Mouse (Mus musculus) megakaryocyte progenitor cell, adult 5-6 weeks (primary cell): ENCODE measurements around the gene Slc26a10. TPM values are rescaled to one million over a fixed set of nuclear protein-coding genes. Genes with fewer than 3 reads are reported as not detected.

Source experiments
- ATAC-seq: replicated peaks from 2 replicates; pipeline ENCODE4 v1.8.0; 2016; ENCODE audit warnings: mild to moderate bottlenecking, moderate TSS enrichment, inconsistent platforms; ENCODE audit not compliant: poor library complexity
- total RNA-seq, 2 experiments: library from RNA; stranded (forward) in 1 of 2; stranded (reverse) in 1 of 2; fragments of 157-497, 149-512 nt in 1 of 2; fragments of 200-1000 nt in 1 of 2; gene quantifications; 2 replicates each; pipeline versions ENCODE4 v1.2.3 to v1.2.4; 2015 to 2017

The Slc26a10 gene
- total RNA-seq, 2 experiments from 2014 or later: 0.87 TPM; not detected in 1

- ATAC-seq: no peak
Measured at GRCm38 (mm10) chr10:127185101-127185500, 4.7 kb upstream of the Slc26a10 start.

GRCm38 (mm10) chr10:127183759-127184158, 3.3 kb upstream of the Slc26a10 start:
- peak; percentile 23 for ATAC-seq

- no peak for ATAC-seq
Measured at GRCm38 (mm10) chr10:127182624-127183023, 2.2 kb upstream of the Slc26a10 start.

- no peak for ATAC-seq
Measured at GRCm38 (mm10) chr10:127181566-127181965, 1.1 kb upstream of the Slc26a10 start.

DNA sequence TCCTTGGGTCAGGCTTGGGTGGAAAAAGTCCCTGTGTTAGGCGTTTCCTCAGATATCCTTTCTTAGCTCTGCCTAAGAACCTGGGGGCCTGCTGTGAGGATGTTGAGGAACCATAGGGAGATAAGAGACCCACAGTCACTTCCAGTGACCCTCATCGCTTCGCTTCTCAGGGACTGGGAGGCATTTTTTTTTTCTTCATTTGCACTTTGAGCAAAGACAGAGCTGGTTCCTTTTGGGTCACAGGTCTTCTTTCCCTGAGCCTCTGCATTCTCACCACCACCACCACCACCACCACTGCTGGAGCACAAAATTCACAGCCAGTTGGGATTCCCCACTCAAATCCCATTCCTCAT, 226 bp upstream of the Slc26a10 start:
- ATAC-seq: no peak

DNA sequence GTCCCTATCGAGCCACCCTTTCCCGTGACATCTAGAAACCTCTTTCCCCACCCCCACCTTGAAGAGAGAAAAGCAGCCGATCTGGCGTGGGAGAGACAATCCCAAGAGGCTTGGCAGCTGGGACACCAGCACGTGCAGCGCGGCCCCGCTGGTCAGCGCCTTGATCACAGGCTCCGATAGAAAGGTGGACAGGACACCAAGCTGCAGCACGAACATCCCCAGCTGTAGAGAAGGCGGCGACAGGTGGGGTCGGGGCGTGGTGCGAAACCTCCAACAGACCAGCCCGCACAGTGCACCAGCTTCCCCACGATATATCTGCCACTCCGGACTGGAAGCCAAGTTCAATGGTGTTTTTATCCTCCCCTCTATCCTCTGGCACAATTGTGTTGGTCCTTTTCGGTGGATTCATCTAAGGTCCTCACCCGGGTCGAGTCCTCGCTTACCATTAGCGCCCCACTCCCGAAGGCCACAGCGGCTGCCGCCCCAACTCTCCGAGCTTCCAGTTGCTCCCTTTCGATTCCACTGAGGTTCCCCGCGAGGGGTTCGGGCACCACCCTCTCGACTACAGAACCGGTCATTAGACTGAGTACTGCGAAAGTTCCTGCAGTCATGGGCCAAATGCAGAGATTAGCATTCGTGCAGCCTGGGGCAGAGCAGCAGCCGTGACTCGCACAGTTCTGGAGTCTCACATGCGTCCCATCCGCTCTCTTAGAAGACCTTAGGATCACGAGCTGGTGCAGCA, 2.0 kb downstream of the Slc26a10 start:
- peak; percentile 13; the same call in 1 of the 2 replicates for ATAC-seq

DNA sequence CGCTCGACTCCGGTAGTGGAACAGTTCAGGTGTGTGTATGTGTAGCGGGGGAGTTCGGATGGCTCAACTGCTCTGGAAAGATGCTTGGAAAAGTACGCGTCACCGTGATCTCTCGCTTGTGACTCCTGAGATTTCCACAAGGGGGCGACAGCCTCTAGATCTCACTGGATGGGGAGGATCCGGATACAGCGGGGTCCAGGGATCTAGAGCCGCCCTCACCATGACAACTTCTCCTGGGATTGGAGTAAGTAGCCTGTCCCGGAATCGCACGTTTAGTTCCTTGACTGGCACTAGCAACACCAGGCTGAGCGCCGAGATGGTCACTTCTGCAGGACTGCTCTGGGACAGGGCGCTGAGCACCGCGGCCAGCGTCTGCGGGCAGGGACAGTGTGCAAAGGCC, 2.7 kb downstream of the Slc26a10 start:
- ATAC-seq: peak; percentile 77

GRCm38 (mm10) chr10:127177235-127177634, 3.2 kb downstream of the Slc26a10 start:
- ATAC-seq: no peak

GRCm38 (mm10) chr10:127176756-127177155, 3.7 kb downstream of the Slc26a10 start:
- no peak for ATAC-seq

DNA sequence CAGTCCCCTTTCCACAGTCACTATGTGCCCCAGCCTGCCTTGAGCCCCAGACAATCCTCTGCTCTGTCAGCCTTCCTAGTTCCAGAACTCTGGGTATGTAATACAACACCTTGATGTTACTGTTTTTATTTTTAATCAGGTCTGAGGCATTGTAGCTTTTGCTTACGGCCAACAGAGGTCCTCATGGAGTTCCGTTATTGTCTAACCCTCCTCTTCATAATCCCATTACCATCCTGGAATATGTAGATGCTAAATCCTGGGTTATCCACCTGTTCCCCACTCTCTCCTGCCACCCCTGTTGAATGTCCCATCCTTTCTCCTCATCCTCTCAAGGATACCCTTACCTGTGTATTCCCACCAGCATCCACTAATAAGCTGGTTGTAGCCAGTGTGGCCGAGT, 4.2 kb downstream of the Slc26a10 start:
- no peak for ATAC-seq

DNA sequence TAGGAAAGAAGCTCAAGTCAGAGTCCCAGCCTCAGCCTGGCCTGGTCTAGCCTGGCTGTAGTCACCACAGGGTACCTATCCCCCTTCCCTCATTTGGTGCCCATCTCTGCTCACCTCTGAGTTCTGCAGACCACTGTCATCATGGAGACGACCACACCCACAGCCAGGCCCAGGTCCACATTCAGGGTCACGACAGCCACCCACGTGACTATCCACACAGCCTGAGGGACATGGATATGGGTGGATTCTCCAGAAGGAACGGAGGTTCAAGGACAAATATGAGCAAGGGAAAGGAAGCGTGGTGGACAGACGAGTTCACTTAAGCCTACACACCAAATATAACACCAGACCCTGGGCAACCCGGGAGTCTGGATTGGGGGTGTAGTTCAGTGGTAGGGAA, 6.3 kb downstream of the Slc26a10 start:
- ATAC-seq: no peak

DNA sequence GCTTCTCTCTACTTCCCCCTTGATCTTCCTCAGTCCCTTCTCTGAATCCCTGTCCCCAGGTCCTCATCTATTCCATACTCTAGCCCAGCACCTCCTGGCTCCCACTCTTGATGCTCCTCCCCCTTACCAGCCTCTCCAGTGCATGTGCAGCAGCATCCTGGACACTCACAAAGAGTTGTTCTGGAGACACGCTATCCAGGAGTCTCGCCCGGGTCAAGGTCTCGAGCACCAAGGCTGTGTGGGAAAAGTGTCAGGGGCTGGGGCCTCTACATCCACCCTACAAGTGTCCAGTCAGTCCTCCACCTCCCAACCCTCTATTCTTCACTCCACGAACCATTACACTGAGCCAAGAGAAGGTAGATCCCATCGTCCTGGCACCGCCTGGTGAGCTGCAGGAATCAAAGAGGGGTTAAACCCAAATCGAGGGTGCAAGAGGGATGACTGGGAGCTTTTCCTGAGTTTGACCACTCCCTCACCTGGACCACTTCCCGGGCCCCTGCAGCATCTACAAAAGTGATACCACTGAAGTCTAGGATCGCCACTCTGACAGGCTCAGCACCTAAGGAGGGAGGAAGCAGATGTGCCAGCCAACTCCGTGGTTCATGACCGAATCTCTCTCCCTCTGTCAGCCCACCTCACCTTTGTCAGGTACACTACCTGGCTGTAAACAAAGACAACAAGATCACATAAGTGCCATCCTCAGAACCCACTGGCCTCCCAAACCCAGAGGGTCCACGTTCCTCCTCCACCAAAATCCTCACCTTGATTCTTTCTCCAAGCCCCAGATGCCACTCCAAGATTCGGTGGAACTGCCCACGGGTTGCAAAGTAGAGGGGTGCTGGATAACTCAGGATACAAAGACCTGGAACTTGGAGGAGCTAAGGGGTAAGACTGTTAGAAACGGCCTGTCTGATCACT, 7.0 kb downstream of the Slc26a10 start:
- no peak for ATAC-seq

DNA sequence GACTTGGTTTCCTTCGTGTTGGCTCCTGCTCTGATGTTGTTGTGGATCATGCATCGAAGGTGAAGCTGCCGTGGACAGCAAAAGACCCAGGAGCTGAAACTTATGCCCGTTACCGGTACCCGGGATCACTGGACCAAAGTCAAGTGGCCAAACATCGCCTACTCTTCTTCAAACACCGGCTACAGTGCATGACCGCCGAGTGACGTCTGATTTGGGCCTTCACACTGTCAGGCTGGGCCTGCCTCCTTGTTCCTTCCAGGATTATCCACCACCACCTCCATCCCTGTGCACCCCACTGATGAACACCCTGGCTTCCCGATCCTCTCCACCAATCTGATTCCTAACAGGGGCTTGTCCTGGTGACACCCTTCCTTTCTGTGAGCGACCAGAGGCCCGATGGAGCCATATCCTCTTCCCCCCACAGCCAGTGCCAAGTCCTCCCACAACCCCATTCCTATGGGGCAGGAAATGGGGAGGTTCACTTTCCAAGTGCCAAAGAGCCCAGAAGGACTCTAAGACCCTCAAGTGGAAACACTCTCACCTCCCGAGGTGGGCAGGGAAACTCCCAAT, 8.7 kb downstream of the Slc26a10 start:
- no peak for ATAC-seq

GRCm38 (mm10) chr10:127170837-127171272, 9.6 kb downstream of the Slc26a10 start:
- peak; percentile 72 for ATAC-seq

DNA sequence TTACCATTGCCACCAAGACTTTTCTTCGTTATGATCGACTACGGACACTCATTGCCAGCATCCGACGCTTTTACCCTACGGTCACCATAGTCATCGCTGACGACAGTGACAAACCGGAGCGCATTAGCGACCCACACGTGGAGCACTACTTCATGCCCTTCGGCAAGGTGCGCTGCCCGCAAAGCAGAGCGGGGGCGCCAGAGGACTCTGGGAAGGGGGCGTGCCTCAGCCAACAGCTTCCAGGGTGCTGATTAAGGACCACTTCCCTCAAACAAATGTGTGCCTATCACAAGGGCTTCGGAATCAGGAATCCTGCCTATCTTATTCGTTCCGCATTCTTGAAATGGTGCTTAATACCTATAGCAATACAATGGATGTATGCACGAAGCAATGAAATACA, 10.4 kb downstream of the Slc26a10 start:
- no peak for ATAC-seq

DNA sequence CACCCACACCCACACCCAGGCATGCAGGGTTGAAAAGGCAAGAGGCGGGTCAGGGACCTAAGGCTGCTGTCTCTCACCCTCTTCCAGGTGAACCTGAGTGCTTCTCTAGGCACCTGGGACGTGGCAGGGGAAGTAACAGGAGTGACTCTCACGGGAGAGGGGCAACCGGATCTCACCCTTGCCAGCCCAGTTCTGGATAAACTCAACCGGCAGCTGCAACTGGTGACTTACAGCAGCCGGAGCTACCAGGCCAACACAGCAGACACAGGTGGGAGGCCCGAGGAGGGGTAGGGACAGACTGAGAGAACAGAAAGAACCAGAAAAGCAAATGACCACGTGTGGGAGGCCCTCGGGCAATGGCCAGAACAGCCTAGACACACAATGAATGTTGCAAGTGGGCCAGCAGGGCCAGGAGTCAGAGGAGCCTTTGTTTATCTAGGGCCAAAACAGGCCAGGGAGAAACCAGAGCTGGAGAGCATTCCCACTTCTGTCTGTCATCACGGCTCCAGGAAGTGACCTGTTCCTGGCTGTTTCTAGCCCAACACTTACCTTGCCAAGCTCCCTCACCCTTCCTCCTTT, 12.7 kb downstream of the Slc26a10 start:
- ATAC-seq: no peak

GRCm38 (mm10) chr10:127166771-127167613, 13.5 kb downstream of the Slc26a10 start:
- ATAC-seq: no peak

GRCm38 (mm10) chr10:127166404-127166715, 14.1 kb downstream of the Slc26a10 start:
- ATAC-seq: no peak

DNA sequence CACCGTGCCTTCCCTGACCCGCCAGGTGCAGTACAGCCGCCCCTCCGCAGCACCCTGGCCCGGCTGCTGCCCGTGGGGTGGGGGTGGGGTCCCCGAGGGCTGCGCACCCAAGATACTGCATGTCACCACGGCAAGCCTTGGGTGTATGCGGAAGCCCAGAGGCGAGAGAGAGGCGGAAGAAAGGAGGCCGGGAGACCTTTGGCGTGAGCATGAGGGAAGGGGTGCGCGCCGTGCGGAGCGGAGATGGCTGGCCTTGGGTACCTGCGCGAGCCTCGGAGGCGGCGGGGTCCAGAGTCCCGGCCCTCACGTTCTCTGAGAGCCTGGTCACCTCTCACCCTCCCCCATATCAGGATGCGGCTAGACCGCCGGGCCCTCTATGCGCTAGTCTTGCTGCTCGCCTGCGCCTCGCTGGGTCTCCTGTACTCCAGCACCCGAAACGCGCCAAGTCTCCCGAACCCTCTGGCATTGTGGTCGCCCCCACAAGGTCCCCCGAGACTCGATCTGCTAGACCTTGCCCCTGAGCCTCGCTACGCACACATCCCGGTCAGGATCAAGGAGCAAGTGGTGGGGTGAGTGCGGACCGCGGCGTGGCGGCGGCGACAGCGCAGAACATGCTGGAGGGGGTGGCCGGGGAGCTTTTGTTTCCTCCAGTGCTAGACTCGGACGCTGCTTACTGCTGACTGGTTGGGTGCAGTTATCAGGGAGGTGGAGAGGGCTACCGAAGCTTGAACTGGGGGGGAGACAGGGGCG, 14.6 kb downstream of the Slc26a10 start:
- peak; percentile 40 for ATAC-seq

DNA sequence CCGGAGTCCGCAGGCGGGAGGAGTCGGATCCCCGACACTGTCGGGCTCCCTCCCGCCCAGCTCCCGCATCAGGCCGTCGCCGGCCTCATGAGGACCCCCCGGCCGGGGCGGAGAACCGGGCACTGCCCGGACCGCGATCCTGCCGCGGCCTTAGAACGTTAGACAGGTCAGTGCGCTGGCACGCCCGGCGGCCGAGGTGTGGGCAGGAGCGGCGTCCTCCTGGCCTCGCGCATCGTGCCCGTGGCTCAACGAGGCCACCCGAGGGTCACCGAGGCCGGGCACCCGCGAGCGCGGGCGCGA, 15.1 kb downstream of the Slc26a10 start:
- no peak for ATAC-seq
